Mouse (Mus musculus): Measurements from ENCODE around the gene Borcs8.

DNA sequence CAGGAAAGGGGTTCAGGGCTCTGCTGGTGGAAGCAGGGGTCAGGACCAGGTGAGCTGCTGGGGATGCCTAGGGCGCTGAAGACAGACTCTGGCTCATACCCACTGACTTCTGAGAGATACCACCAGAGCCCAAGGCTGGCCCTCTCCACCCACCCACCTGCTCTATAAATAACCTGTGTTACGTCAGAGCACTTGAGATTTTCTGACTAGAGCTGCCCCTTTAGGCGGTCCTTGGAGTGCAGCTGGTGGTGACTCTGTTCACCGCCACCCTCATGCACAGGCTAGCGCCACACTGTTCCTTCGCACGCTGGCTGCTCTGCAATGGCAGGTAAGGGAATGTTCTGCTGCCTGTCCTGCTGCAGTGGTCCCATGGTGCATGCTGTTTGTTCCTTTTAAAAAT, 34.8 kb downstream of the Borcs8 start:
- TF ChIP-seq CTCF (IDR thresholded peaks at IDR 0.05; ENCODE audit: low read depth), result no peak
- no peak for TF ChIP-seq EP300 (optimal IDR thresholded peaks at IDR 0.05)

Measured in stomach, postnatal 0 days (tissue).